ENCODE assay signal across 19 mouse cellular contexts in the genomic region with DNA sequence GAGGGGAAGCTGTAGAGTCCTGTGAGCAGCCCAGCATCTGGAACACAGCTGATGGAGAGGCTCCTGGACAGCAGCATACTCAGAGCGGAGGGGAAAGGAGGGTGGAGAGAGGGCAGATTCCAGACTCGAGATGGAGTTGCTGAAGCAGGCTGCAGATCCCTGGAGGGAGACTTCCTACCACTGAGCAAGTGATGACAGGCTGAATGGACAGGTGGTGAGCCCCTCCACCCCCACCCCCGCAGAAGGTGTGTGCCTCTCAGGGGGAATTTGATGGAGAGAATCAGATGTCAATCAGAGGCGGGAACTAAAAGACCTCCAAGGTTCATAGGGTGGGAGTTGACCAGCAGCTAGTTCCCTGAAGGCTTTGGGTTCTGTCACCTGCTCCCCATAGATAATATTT. TPM values are rescaled to one million over a fixed set of nuclear protein-coding genes. Genes with fewer than 3 reads are reported as not detected.
"Had no signal": no experiment of that assay in that cellular context is flagged by ENCODE, and none has a peak within 500 bp of the region (broad histone marks: within the 10 kb centered on the region; RNA-seq: fewer than 3 reads in every experiment).

No protein-coding gene starts in this region.

- DNase-seq: liver, postnatal 0 days; lung, adult 2 months; lung, postnatal 14 days; lung, postnatal 36 days; midbrain, embryonic 14.5 days; right cerebral cortex, postnatal 14 days; thymus, adult 2 months; thymus, postnatal 25 days; thymus, postnatal 4 days had no signal

- ATAC-seq: liver, postnatal 0 days; lung, postnatal 0 days; midbrain, embryonic 16.5 days had no signal

- H3K27ac ChIP-seq: lung, embryonic 15.5 days; macrophage; midbrain, embryonic 10.5 days; midbrain, embryonic 12.5 days; neural tube, embryonic 12.5 days; stomach, embryonic 15.5 days had no signal

- H3K36me3 ChIP-seq: lung, embryonic 15.5 days; midbrain, embryonic 10.5 days; midbrain, embryonic 12.5 days; neural tube, embryonic 12.5 days; stomach, embryonic 15.5 days had no signal

- H3K4me3 ChIP-seq: lung, embryonic 15.5 days; megakaryocyte, embryonic 14.5 days; midbrain, embryonic 10.5 days; midbrain, embryonic 12.5 days; neural tube, embryonic 12.5 days; stomach, embryonic 15.5 days had no signal

- H3K4me2 ChIP-seq: lung, embryonic 15.5 days; midbrain, embryonic 12.5 days; neural tube, embryonic 12.5 days; stomach, embryonic 15.5 days had no signal

- H3K27me3 ChIP-seq: midbrain, embryonic 12.5 days; neural tube, embryonic 12.5 days had no signal

- H3K9me3 ChIP-seq: lung, embryonic 15.5 days; midbrain, embryonic 12.5 days; stomach, embryonic 15.5 days had no signal

- H3K9ac ChIP-seq: liver, postnatal 0 days; lung, embryonic 15.5 days; midbrain, embryonic 12.5 days; neural tube, embryonic 12.5 days; stomach, embryonic 15.5 days had no signal

- H3K4me1 ChIP-seq: lung, embryonic 15.5 days; midbrain, embryonic 10.5 days; midbrain, embryonic 12.5 days; neural tube, embryonic 12.5 days; stomach, embryonic 15.5 days had no signal

RNA-seq across cellular contexts. Expression of gene Runx3, which starts 13.5 kb away (rescaled TPM):
- polyA plus RNA-seq: midbrain, embryonic 12.5 days; midbrain, embryonic 14.5 days; midbrain, embryonic 16.5 days; neural tube, embryonic 14.5 days had no signal
